Mouse (Mus musculus): ENCODE results near the gene C130074G19Rik. TPM values are rescaled to one million over a fixed set of nuclear protein-coding genes. Genes with fewer than 3 reads are reported as not detected.

The C130074G19Rik gene
- not detected in 4 replicates for total RNA-seq (2023; ENCODE audit: inconsistent age)

GRCm38 (mm10) chr1:184882281-184883268 is at the start of gene C130074G19Rik:
TSS of gene C130074G19Rik (minus strand) at chr1:184883218.

GRCm38 (mm10) chr1:184846092-184846750 is 36.8 kb downstream of the C130074G19Rik start, which contains the start of gene Marc2:
TSS of gene Marc2 (minus strand) at chr1:184846451.

Other genes starting within 250 kb of the C130074G19Rik start
- 2.2 to 4.6 TPM (median 3.7 TPM) in 4 replicates for gene Hlx, start 150.6 kb downstream of the C130074G19Rik start, total RNA-seq (2023; ENCODE audit: inconsistent age)
- gene Marc1, start 71.9 kb downstream of the C130074G19Rik start, total RNA-seq (2023; ENCODE audit: inconsistent age) = 0.54 to 0.69 TPM (median 0.60 TPM) in 4 replicates
- 175 to 217 TPM (median 179 TPM) in 4 replicates for gene Marc2, start 36.8 kb downstream of the C130074G19Rik start, total RNA-seq (2023; ENCODE audit: inconsistent age)
- not detected in 4 replicates for gene Mark1, start 116.4 kb upstream of the C130074G19Rik start, total RNA-seq (2023; ENCODE audit: inconsistent age)

Data from B cell, adult (primary cell).